Mouse (Mus musculus) neutrophil, adult 5-6 weeks (primary cell): Measurements from ENCODE around the gene Scd3. TPM values are rescaled to one million over a fixed set of nuclear protein-coding genes. Genes with fewer than 3 reads are reported as not detected.

Experiments
- ATAC-seq: fragments of 151-379, 151-347 bp; 2 replicates; pipeline ENCODE4 v1.8.0; 2017; ENCODE audit warnings: mild to moderate bottlenecking, moderate TSS enrichment; ENCODE audit not compliant: insufficient number of reproducible peaks, poor library complexity, low FRiP score, severe bottlenecking; ENCODE audit errors: extremely low read depth
- total RNA-seq: library from RNA; stranded (forward); fragments of 200-1000 nt; gene quantifications from 2 replicates; pipeline ENCODE4 v1.2.3, GENCODE M21; 2017

Scd3 gene
- total RNA-seq, 1 experiment from 2014 or later = not detected

GRCm38 (mm10) chr19:44287415-44288110, 84.5 kb downstream of the Scd3 start:
- no peak for ATAC-seq

DNA sequence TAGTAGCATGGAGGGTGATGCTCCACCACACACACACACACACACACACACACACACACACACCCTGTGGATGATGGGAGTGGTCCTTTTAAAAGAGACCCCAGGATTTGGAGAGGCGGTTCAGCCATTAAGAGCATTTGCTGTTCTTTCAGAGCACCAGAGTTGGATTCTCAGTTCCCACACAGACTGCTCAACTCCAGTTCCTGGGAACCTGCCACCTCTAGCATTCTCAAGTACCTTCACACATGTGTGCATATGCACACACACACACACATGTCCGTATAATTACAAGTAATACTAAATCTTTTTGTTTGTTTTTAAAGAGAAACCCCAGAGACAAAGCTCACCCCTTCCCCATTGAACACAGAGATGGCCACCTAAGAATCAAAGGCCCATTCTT, 89.0 kb downstream of the Scd3 start:
- ATAC-seq = no peak

DNA sequence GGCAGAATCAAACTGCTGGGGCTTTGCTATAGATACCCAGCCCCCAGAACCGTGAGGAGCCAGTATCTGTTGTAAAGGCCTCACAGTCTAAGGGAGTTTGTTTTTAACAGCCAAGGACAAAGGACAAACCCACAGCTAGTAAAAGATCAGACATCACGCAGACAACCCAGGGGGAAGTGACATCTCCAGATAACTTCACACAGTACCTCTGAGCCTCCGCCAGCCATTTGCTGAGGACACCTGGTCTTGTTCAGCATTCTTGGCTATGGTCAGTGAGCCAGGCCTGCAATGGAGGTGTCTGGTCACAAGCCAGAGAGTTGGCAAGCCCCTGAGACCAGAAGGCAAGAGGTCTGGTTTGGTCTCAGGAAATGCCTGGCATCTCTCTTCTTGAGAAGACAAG, 89.4 kb downstream of the Scd3 start:
- ATAC-seq = no peak

DNA sequence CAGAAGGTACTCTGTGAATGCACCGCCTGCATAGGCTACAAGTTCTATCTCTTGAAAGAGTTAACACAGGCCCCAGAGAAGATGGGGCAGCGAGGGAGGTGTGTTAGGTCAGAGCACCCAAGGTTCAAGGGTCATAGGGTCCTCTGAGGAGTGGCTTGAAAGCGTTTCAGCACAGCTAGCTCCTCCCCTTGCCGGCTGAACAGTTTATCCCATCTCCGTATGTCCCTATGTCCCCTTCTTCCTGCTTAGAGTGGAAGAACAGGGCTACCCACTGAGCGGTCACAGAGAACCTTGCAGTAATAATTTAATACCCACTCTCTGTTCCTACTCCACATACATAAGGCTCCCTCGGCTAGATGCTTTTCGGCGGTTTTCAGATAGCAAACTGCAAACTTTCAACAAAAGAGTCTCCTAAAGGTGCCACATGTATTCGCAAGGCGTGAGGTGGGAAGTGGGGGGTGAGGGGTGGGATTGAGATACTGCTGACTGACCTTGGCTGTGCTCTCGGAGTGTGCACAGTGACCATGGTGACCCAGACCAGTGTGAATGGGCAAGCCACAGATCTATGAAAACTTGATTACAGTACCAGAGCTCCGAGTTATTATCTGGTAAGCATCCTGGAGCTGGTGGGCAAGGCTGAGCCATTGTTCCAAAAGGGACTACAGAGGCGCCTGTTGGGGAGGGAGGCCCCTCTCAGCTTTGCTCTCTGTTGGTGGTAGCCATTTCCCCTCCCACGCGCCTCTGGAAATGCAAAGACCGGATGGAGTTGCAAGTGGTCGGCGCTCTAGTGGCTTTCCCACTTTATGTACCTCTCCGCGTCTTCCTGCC, 90.1 kb downstream of the Scd3 start, which contains the start of gene Scd2:
Gene Scd2, plus strand, starts transcription at position 734 of the 828 bp plus-strand sequence.
- no peak for ATAC-seq

Other genes starting within 250 kb of the Scd3 start
- not detected in 2 replicates for gene Cpn1, start 216.7 kb upstream of the Scd3 start, total RNA-seq
- not detected in 2 replicates for gene Cyp2c23, start 174.1 kb upstream of the Scd3 start, total RNA-seq
- gene Erlin1, start 133.5 kb upstream of the Scd3 start, total RNA-seq = 15.1 and 18.3 TPM in 2 replicates
- 132 and 136 TPM in 2 replicates for gene Chuk, start 95.8 kb upstream of the Scd3 start, total RNA-seq
- gene Cwf19l1, start 67.4 kb upstream of the Scd3 start, total RNA-seq = 16.0 and 20.7 TPM in 2 replicates
- gene Bloc1s2, start 56.8 kb upstream of the Scd3 start, total RNA-seq = 141 and 160 TPM in 2 replicates
- not detected in 2 replicates for gene Pkd2l1, start 10.8 kb upstream of the Scd3 start, total RNA-seq
- 21.4 and 24.1 TPM in 2 replicates for gene Scd2, start 90.4 kb downstream of the Scd3 start, total RNA-seq
- 0.12 and 1.0 TPM in 2 replicates for gene Scd4, start 129.8 kb downstream of the Scd3 start, total RNA-seq
- gene Scd1, start 204.6 kb downstream of the Scd3 start, total RNA-seq = 296 and 305 TPM in 2 replicates